Mouse (Mus musculus) embryonic facial prominence, embryonic 15.5 days (tissue): Measurements from ENCODE around the gene Plekhg1. TPM values are rescaled to one million over a fixed set of nuclear protein-coding genes. Genes with fewer than 3 reads are reported as not detected.

Experiments used
- ATAC-seq: fragments of 200-750 bp; cut with Nextera tagmentation; 2 replicates; pipeline ENCODE4 v1.8.0; 2017; ENCODE audit warnings: low read depth, moderate TSS enrichment; ENCODE audit not compliant: insufficient number of reproducible peaks, low FRiP score, low TSS enrichment
- H3K27ac ChIP-seq: fragments of 300-500 bp; sonication (generic); replicated peaks from 2 replicates; pipeline ENCODE4 v1.5.1; 2015; ENCODE audit warnings: mild to moderate bottlenecking, inconsistent platforms
- H3K27me3 ChIP-seq: fragments of 300-500 bp; sonication (generic); 2 replicates; pipeline ENCODE4 v1.6.1; 2015; ENCODE audit warnings: inconsistent platforms
- H3K36me3 ChIP-seq: fragments of 300-500 bp; sonication (generic); 2 replicates; pipeline ENCODE4 v1.6.1; 2015; ENCODE audit warnings: mild to moderate bottlenecking, inconsistent platforms
- H3K4me1 ChIP-seq: fragments of 300-500 bp; sonication (generic); 2 replicates; pipeline ENCODE4 v1.6.1; 2015; ENCODE audit warnings: inconsistent platforms
- H3K4me2 ChIP-seq: fragments of 300-500 bp; sonication (generic); replicated peaks from 2 replicates; pipeline ENCODE4 v1.6.1; 2015; ENCODE audit warnings: mild to moderate bottlenecking, inconsistent platforms
- H3K4me3 ChIP-seq: fragments of 300-500 bp; sonication (generic); replicated peaks from 2 replicates; pipeline ENCODE4 v1.5.1; 2015; ENCODE audit warnings: mild to moderate bottlenecking, inconsistent platforms
- H3K9ac ChIP-seq: fragments of 300-500 bp; sonication (generic); 2 replicates; pipeline ENCODE4 v1.6.1; 2015; ENCODE audit warnings: inconsistent platforms
- H3K9me3 ChIP-seq: fragments of 300-500 bp; sonication (generic); replicated peaks from 2 replicates; pipeline ENCODE4 v1.6.1; 2016; ENCODE audit warnings: inconsistent platforms
- WGBS: fragments of 180-500 bp; shearing (Covaris S2); methylation state at CpG from one replicate; pipeline ENCODE4 v1.1.7; 2015; 5-methylcytosine and 5-hydroxymethylcytosine counted together
- polyA plus RNA-seq: library from polyadenylated mRNA; unstranded; fragments of >200 nt; fragmentation: Nextera tagmentation; extraction: Ambion mirVana; gene quantifications from 2 replicates; pipeline ENCODE4 v1.2.1, GENCODE M21; 2015

The Plekhg1 gene
- polyA plus RNA-seq, 1 experiment from 2014 or later = 15.3 TPM

GRCm38 (mm10) chr10:3858961-3859714 lies 119.0 kb downstream of the Plekhg1 start:
- ATAC-seq = no peak
- WGBS = 31% methylated on average over 11 of the region's 11 CpGs
- Histone ChIP-seq H3K27me3 (no peaks in the 10 kb centered on the region), H3K4me2 (no peak overlapping the region), H3K4me3 (no peak overlapping the region), H3K9me3 (no peaks in the 10 kb centered on the region), H3K4me1 (peaks cover 32% of the 10 kb centered on the region), H3K27ac (0 out of 2 replicates have a peak overlapping the region, but pooled peaks have one; percentile 63), H3K9ac (no peak overlapping the region), H3K36me3 (no peaks in the 10 kb centered on the region)

GRCm38 (mm10) chr10:3863411-3864195 lies 123.4 kb downstream of the Plekhg1 start:
- H3K4me2 ChIP-seq = peak overlapping the region; percentile 48
- 6% methylated on average over 12 of the region's 12 CpGs for WGBS
- peak overlapping the region; percentile 34 for H3K4me3 ChIP-seq
- H3K36me3 ChIP-seq = no peaks in the 10 kb centered on the region
- ATAC-seq = peak; percentile 69
- H3K4me1 ChIP-seq = peaks cover 33% of the 10 kb centered on the region
- peak overlapping the region; percentile 83 for H3K27ac ChIP-seq
- H3K9me3 ChIP-seq = no peaks in the 10 kb centered on the region
- H3K9ac ChIP-seq = peak overlapping the region; percentile 21; the same call in 1 of the 2 replicates
- H3K27me3 ChIP-seq = no peaks in the 10 kb centered on the region

- peak overlapping the region; percentile 34 for H3K4me3 ChIP-seq
- peak overlapping the region; percentile 83 for H3K27ac ChIP-seq
- peak; percentile 81 for ATAC-seq
- H3K27me3 ChIP-seq = no peaks in the 10 kb centered on the region
- 10% methylated on average over 6 of the region's 6 CpGs for WGBS
- no peaks in the 10 kb centered on the region for H3K36me3 ChIP-seq
- peak overlapping the region; percentile 21; the same call in 1 of the 2 replicates for H3K9ac ChIP-seq
- H3K4me2 ChIP-seq = peak overlapping the region; percentile 48
- no peaks in the 10 kb centered on the region for H3K9me3 ChIP-seq
- peaks cover 27% of the 10 kb centered on the region for H3K4me1 ChIP-seq
Measured at GRCm38 (mm10) chr10:3864196-3864540, 124.0 kb downstream of the Plekhg1 start.

GRCm38 (mm10) chr10:3867298-3867697 lies 127.1 kb downstream of the Plekhg1 start:
- no peaks in the 10 kb centered on the region for H3K27me3 ChIP-seq
- no peaks in the 10 kb centered on the region for H3K36me3 ChIP-seq
- no peak overlapping the region for H3K4me3 ChIP-seq
- H3K27ac ChIP-seq = no peak overlapping the region
- no peak overlapping the region for H3K9ac ChIP-seq
- H3K4me1 ChIP-seq = peaks cover 18% of the 10 kb centered on the region
- H3K4me2 ChIP-seq = no peak overlapping the region
- ATAC-seq = no peak
- H3K9me3 ChIP-seq = no peaks in the 10 kb centered on the region

GRCm38 (mm10) chr10:3870828-3871227 lies 130.7 kb downstream of the Plekhg1 start:
- no peak for ATAC-seq
- no peaks in the 10 kb centered on the region for H3K27me3 ChIP-seq
- no peaks in the 10 kb centered on the region for H3K4me1 ChIP-seq
- peaks cover 9% of the 10 kb centered on the region for H3K36me3 ChIP-seq
- no peaks in the 10 kb centered on the region for H3K9me3 ChIP-seq
- no peak overlapping the region for H3K27ac ChIP-seq
- no peak overlapping the region for H3K4me3 ChIP-seq
- H3K9ac ChIP-seq = no peak overlapping the region
- 79% methylated on average over 5 of the region's 5 CpGs for WGBS
- H3K4me2 ChIP-seq = no peak overlapping the region

- peaks cover 9% of the 10 kb centered on the region for H3K36me3 ChIP-seq
Measured at GRCm38 (mm10) chr10:3873467-3873866, 133.3 kb downstream of the Plekhg1 start.

GRCm38 (mm10) chr10:3877852-3878535 lies 137.8 kb downstream of the Plekhg1 start:
- Histone ChIP-seq H3K9me3 (no peaks in the 10 kb centered on the region), H3K4me2 (no peak overlapping the region), H3K4me1 (no peaks in the 10 kb centered on the region), H3K36me3 (peaks cover 6% of the 10 kb centered on the region), H3K4me3 (no peak overlapping the region), H3K27me3 (no peaks in the 10 kb centered on the region), H3K9ac (no peak overlapping the region), H3K27ac (no peak overlapping the region)
- 82% methylated on average over 4 of the region's 4 CpGs for WGBS
- ATAC-seq = no peak

More at GRCm38 (mm10) chr10:3873467-3873866, 133.3 kb downstream of the Plekhg1 start:
- no peak overlapping the region for H3K9ac ChIP-seq
- H3K27ac ChIP-seq = no peak overlapping the region
- H3K4me1 ChIP-seq = no peaks in the 10 kb centered on the region
- no peak overlapping the region for H3K4me3 ChIP-seq
- H3K9me3 ChIP-seq = no peaks in the 10 kb centered on the region
- ATAC-seq = no peak
- H3K4me2 ChIP-seq = no peak overlapping the region
- no peaks in the 10 kb centered on the region for H3K27me3 ChIP-seq
- WGBS = 95% methylated on average over 6 of the region's 6 CpGs

- H3K9ac ChIP-seq = no peak overlapping the region
- no peaks in the 10 kb centered on the region for H3K36me3 ChIP-seq
- no peak for ATAC-seq
- no peak overlapping the region for H3K4me2 ChIP-seq
- WGBS = 43% methylated on average over 2 of the region's 2 CpGs
- no peaks in the 10 kb centered on the region for H3K27me3 ChIP-seq
- no peak overlapping the region for H3K27ac ChIP-seq
- H3K9me3 ChIP-seq = no peaks in the 10 kb centered on the region
- no peaks in the 10 kb centered on the region for H3K4me1 ChIP-seq
- no peak overlapping the region for H3K4me3 ChIP-seq
Measured at GRCm38 (mm10) chr10:3881179-3881578, 141.0 kb downstream of the Plekhg1 start.

- WGBS = 50% methylated on average over 4 of the region's 4 CpGs
- no peak overlapping the region for H3K4me3 ChIP-seq
- no peaks in the 10 kb centered on the region for H3K36me3 ChIP-seq
- no peak overlapping the region for H3K9ac ChIP-seq
- H3K9me3 ChIP-seq = no peaks in the 10 kb centered on the region
- no peak overlapping the region for H3K27ac ChIP-seq
- ATAC-seq = no peak; the same call in 1 of the 2 replicates
- H3K4me1 ChIP-seq = peaks cover 11% of the 10 kb centered on the region; the same call in 1 of the 2 replicates
- no peak overlapping the region for H3K4me2 ChIP-seq
- H3K27me3 ChIP-seq = no peaks in the 10 kb centered on the region
Measured at GRCm38 (mm10) chr10:3888510-3888909, 148.3 kb downstream of the Plekhg1 start.

GRCm38 (mm10) chr10:3891381-3892263 lies 151.5 kb downstream of the Plekhg1 start:
- ATAC-seq = peak; percentile 11; the same call in 1 of the 2 replicates
- Histone ChIP-seq H3K4me2 (no peak overlapping the region), H3K4me1 (peaks cover 18% of the 10 kb centered on the region; the same call in 1 of the 2 replicates), H3K27me3 (no peaks in the 10 kb centered on the region), H3K27ac (peak overlapping the region; percentile 25; the same call in 1 of the 2 replicates), H3K9me3 (no peaks in the 10 kb centered on the region), H3K9ac (no peak overlapping the region), H3K4me3 (no peak overlapping the region), H3K36me3 (no peaks in the 10 kb centered on the region)
- 43% methylated on average over 3 of the region's 3 CpGs for WGBS
